Mouse (Mus musculus) skeletal muscle tissue, adult 2 months (tissue): Measurements from ENCODE around the gene Muc1.

Experiments used
- DNase-seq: peaks from one replicate; pipeline ENCODE4 v3.0.0-alpha.2; 2012; ENCODE audit warnings: low read depth, low spot score

The Muc1 gene

DNA sequence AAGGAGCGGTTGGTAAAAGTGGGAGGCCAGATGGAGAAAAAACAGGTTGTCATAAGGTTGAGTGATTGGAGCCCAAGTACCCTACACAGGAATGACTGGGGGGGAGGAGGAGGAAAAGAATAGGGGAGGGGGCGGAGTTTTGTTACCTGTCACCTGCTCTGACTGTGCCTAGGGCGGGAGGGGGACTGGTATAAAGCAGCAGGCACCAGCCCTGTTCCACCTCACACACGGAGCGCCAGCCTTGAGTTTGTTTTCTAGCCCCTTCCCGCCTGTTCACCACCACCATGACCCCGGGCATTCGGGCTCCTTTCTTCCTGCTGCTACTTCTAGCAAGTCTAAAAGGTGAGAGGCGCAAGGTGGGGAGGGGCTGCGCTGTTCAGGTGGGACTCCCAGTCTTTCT is at the start of gene Muc1:
TSS of gene Muc1 (plus strand) at position 222 of the 400 bp plus-strand sequence.
- DNase-seq = no peak

DNA sequence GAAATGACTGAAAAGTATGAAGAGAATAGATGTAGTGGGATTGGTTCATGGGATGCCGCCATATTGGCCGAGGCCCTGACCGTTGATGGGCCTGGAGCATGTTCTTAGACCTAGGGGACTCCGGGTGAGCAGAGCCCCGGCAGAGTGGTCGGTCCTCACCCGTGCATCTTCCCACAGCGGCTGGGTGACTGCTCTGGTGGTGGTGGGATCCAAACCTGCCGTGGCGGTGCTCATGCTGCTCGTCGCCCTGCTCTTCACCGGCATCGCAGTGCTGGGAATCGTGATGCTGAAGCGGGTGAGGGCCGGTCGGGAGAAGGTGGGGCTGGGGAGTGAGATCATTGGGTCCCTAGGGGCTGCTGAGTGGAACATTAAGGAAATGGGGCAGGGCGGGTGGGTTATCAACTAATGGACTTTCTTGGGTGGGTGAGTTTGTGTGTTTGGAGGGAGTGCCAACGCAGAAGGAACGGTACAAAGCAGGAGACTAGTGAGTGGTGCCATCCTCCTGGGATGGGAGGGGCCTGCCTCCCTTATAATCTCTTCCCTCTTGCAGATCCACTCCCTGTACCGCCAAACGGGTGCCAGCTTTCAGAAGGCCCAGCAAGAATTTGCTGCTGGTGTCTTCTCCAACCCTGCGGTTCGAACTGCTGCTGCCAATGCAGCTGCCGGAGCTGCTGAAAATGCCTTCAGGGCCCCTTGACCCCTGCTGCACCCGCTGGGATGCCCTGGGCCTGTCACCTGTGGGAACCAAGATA is 46.9 kb upstream of the Muc1 start:
- DNase-seq = no peak

DNA sequence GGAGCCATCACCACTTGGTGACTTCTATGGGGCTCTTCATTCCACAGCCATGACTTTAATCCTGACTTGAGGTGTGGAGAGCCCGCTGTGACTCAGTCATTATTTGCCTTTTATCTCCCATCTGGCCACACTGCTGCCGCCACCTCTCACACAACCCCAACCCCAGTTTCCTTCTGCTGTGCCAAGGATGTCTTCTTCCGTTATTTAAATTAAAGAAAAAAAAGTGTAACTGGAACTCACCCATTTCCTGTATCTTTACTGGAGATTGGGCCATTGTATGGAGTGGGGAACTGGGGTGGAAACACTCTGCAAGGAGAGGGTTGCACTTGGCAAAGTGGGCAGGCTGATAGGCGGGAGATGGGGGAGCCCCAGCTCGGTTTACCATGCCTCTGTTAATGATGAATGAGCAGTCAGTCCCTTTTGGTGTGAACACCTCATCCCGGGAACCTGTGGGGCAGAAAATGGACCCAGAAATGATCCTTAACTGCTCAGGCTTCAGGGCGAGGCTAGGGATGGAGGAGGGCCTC is 46.3 kb upstream of the Muc1 start:
- no peak for DNase-seq

DNA sequence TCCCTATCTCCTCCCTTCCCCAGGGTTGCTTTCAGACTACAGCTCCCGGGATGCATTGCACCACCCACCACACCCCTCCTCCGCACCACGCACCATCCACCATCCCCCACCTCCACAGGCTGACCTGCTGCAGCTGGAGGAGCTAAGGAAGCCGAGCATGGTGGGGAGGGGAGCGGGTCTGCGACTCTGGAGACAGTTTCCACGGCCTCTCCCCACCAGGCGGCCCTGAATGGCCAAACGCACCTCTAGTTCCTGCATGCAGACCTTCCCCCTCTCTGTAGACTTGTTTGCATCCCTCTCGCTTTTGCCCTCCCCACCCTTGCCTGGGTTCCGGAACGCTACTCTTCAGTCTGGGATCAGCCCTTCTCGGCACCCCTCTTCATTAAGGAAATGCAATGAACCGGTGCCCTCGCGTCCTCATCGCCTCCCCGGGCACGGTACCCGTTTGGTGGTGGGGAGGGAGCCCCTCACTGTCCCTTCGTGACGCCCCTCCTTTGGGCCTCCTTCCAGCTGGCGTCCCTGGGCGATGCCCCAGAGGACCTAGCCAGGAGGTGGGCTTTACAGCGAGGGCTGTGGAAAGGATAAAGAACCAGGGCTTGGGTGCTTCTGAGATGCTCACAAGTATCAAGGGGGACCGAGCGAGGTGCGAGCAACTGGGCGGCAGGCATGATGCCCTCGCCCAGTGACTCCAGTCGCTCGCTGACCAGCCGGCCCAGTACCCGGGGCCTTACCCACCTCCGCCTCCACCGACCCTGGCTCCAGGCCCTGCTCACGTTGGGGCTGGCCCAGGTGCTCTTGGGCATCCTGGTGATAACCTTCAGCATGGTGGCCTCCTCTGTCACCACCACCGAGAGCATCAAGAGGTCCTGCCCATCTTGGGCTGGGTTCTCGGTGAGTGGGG is 45.5 kb upstream of the Muc1 start, which contains the start of gene Fam189b:
TSS of gene Fam189b (plus strand) at position 86 of the 901 bp plus-strand sequence.
- DNase-seq = peak; percentile 71

DNA sequence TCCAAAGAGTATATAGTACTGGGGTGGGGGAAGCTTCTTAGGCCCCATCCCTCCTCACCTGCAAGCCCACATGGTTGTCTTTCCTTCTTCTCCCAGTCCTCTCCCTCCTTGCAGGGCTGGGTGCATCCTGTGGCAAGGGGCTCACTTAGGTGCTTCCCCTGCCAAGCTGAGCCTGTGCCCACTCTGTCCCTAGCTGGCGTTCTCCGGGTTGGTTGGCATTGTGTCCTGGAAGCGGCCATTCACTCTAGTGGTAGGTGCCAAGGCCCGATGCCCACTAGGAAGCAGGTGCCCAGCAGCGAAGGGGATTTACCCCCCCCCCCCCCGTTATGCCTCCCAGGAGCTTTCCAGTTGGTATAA is 44.9 kb upstream of the Muc1 start:
- no peak for DNase-seq

DNA sequence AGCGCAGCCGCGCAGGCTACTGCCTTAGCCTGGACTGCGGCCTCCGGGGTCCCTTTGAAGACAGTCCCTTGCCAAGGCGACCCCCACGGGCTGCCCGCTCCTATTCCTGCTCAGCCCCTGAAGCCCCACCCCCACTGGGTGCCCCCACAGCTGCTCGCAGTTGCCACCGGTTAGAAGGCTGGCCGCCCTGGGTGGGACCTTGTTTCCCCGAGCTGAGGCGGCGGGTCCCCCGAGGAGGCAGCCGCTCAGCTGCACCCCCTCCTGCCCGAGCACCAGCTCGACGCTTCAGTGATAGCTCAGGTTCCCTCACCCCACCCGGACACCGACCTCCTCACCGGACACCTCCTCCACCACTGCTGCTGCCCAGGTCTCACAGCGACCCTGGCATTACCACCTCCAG is 41.7 kb upstream of the Muc1 start:
- DNase-seq = no peak

DNA sequence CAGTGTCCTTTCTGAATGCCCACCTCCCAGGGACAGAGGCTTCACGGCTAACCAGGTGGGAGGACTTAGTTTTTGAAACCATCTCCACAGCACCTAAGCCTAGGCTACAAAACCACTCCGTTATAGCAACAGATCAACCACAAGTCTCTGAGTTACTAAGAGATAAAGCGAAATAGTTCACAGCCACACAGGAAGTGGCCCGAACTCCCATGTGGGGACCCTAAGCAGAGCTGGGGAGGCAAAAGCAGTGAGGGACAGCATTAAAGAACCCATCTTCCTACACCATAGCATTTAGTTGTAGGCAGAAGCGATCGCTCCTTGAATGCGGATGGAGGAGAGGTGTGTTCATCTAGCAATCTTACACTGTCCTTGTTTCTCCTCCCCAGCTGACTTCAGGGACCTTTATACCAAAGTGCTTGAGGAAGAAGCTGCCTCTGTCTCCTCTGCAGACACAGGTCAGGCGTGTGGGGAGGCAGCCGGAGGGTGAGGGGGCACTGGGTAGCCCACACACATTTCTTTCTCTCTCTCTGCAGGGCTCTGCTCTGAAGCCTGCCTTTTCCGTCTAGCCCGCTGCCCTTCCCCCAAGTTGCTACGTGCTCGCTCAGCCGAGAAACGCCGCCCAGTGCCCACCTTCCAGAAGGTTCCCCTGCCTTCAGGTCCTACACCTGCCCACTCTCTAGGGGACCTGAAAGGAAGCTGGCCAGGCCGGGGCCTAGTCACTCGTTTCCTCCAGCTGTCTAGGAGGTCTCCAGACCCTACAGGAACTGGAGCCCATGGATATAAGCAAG is 41.0 kb upstream of the Muc1 start:
- DNase-seq = no peak

DNA sequence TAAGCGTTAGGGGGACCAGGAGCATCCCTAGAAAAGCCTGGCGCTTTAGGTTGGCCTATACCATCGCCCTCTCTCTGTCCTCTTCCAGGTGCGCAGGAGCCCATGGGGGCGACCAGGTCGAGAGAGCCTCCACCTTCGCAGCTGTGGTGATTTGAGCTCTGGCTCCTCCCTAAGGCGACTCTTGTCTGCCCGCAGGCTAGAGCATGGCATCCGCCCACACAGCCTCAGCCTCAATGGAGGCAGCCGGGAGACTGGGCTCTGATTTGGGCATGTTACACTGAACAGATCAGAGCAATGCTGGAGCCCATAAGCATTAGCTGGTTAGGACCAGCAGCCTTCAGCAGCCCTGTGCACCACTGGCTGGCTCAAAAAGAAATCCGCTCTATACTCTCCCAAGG is 40.4 kb upstream of the Muc1 start:
- no peak for DNase-seq

DNA sequence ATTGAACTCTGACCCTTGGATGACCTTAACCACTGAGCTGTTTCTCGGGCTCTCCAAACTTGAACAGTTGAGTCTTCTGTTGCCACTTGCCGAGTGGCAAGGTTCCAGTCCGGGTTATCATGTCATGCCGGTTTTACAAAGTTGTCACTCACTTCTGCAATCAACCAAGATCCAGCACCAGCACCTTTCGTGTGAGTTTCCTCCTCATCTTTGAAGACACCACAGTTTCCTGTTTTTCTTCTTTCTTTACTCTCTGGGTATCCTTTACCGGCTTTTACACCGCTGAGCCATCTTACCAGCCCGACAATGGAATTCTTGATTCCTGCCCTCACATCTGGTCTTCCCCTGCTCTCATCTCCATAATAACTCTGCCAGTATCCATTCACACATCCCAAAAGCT is 38.4 kb upstream of the Muc1 start:
- DNase-seq = no peak

DNA sequence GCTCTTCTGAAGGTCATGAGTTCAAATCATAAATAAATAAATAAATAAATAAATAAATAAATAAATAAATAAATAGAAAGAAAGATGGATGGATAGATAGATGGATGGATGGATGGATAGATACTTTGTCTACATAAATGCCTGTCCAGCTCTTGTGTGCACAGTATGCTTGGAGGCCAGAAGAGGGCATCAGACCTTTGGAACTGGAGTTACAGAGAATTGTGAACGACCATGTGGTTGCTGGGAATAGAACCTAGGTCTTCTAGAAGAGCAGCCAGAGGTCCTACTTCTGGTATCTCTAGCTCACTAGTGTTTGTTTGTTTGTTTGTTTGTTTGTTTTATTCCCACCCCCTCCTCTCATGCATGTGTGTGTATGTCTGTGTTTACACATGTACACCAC is 35.5 kb upstream of the Muc1 start:
- no peak for DNase-seq

DNA sequence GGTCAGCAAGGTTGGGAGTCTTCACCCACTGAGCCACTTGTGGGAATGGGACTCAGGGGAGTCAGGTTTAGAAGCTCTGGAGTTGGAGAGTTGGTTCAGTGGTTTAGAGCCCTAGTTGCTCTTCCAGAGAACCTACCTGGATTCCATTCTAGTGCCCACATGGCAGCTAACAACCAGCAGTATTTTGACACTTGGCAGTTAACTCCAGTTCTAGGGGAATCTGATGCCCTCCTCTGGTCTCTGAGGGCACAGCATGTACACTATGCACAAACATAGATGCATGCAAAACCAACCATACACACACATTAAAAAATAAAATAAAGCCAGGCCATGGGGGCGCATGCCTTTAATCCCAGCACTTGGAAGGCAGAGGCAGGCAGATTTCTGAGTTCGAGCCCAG is 35.0 kb upstream of the Muc1 start:
- DNase-seq = no peak

DNA sequence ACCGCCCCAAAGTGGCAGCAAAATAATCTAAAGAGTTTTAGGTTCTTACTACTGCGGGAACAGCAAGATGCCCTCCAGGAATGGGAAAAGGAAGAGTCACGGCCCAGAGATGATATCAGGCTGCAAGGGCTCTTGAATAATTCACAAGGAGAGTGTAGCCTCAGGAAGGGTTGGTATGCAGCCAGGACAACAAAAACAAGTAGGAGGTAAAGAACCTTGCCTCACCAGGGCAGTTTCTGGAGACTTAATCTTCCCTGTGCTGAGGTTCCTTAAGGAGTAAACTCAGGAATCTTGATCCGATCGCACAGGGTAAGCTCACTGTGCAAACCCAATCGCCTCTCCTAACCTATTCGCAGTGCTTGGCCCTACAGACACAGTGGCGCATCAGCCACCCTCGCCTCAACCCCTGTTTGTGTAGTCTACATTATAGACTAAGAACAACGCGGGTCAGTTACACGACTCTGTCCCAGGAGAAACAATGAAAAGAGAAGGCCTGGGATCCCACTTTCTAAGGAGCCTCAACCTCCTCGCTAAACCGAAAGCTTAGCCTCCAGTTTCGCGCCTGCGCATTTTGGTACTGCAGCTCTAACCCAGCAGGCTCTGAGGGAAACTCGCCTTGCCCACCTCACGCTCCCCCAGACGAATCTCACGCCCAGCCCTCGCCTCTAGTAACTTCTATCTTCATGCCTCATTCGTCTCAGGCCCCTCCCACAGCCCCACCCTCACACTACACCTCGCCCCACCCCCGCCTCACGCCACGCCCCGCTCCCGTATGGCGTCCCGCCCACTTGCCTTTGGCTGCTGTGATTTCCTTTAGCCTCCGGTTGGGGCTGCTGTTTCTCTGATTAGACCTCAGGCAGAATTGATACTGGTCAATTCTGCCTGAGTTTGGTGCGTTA is 32.6 kb upstream of the Muc1 start:
- peak; percentile 92 for DNase-seq

DNA sequence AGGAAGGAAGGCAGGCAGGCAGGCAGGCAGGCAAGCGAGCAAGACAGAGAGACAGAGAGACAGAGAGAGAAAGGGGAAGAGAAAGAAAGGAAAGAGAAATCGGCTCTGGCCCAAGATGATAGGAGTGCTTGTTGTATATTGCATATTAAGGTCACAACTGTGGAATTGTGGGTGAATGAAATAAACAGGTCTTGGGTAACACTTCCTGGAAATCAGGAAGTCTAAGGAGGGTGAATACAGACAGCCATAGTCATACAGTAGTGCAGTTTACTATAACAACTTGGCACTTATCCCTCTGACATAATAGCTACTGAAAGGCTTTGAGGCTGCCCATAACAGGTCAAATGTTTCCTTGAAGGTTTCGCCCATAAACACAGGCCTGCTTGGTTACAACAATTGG is 29.0 kb upstream of the Muc1 start:
- no peak for DNase-seq

DNA sequence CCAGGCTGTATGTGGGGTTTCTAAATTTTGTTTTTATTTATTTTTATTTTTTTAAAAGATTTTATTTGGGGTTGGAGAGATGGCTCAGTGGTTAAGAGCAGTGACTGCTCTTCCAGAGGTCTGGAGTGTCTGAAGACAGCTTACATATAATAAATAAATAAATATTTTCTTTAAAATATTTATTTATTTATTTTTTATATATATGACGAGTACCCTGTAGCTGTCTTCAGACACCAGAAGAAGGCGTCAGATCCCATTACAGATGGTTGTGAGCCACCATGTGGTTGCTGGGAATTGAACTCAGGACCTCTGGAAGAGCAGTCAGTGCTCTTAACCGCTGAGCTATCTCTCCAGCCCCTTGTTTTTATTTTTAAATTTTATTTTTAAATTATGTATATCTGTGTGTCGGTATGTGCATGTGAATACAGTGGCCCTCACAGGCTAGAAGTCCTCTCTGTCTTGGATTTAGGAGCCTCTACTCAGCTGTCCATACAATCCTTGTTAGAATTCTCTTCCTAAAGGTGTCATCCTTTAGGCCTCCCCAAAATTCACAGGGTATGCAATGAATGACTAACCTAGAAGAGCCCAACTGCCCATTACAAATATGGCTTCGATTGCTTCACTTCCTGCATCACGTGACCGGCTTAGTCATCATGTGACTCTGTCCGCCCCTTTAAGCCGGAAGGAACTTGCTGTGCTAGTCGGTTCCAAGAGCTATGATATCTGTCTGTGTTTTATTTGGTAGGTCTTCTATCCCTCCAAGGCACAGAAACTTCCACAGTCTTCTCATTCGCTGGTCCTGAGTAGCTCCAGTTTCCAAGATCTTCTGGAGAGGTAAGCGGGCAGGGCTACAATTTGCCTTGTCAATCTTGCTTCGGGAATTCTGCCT is 26.4 kb upstream of the Muc1 start, which contains the start of gene Gba:
TSS of gene Gba (plus strand) at position 676 of the 889 bp plus-strand sequence.
- DNase-seq = peak; percentile 86

DNA sequence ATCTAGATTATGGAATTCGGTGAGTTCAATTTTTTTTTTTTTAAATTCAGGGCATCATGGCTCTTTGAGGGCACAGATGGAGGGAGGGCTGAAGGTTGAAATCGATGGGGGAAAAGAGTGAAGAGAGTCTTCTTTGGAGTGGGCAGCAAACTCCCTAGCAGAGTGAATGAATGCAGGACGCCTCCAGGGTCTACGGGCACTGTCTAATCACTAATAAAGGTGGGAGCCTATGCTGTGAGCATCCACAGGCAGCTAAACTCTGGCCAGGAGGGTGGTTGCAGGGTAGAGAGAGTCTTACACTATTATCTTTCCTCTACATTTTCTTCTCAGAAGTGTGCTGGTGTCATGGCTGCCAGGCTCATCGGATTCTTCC is 25.7 kb upstream of the Muc1 start:
- DNase-seq = no peak

DNA sequence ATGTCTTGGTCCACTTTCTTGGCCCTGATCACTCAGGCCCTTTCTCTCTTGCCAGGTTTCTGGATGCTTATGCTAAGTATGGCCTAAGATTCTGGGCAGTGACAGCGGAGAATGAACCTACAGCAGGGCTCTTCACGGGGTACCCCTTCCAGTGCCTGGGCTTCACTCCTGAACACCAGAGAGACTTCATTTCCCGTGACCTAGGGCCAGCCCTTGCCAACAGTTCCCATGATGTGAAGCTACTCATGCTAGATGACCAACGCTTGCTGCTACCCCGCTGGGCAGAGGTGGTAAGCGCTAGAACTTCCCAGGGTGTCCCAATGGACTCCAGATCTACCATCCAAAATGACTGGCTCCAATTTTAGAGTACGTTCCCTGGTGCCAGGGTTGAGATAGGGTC is 22.8 kb upstream of the Muc1 start:
- DNase-seq = no peak

DNA sequence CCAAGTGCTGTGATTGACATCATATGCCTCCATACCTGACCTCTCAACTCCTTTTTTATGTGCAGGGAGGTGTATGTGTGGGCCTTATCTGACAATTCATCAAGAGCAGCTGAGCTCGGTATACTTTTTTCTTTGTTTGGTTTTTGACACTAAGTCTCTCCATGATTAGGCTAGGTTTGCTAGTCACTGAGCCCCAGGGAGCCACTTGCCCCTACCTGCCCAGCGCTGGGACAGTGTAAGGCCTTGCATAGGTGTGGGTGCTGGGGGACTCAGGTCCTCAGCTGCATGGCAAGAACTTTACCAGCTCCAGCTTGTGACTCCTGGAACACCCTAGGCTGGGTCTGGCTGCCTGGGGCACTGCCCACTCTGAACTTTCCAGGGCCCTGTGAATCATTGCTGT is 22.2 kb upstream of the Muc1 start:
- no peak for DNase-seq

DNA sequence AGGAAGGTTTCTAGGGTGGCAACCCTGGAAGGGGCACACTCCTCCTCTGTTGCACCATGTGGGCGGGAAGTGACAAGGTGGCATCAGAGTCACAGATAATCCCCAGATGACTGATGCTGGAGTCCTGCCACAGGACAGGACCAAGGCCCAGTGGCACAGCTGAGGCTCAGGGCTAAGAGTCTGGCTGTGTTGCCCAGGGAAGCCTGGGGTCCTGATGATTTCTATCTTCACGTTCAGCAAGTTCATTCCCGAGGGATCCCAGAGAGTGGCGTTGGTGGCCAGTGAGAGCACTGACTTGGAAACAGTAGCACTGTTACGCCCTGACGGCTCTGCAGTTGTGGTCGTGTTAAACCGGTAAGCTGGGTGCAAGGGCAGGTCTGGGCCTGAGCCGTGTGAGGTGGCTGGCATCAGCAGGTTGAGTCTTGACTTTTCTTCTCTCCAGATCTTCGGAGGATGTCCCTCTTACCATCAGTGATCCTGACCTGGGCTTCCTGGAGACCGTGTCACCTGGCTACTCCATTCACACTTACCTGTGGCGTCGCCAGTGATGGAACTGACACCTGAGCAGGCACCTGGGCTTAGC is 20.7 kb upstream of the Muc1 start:
- DNase-seq = no peak

DNA sequence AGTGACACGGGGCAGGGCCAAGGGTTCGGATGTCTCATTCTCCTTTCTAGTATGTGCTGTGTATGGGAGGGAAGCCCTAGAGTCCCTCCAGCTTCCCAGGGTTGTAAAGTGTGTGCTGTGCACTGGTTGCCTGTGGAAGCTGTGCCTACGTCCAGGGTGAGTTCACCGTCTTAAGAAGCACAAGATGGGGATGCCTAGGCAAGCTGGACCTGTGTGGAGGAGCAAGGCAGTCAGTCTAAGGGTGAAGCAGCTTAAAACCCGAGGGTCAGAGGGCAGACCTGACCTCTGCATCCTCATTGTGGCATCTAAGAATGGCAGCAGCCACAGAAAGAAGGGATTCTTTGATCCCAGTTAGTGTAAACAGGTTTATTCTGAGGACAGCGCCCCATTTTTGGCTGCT is 20.1 kb upstream of the Muc1 start:
- no peak for DNase-seq
